Mouse (Mus musculus) bone marrow, adult 2 months (tissue): Measurements from ENCODE around the gene Parp2.

Experiments
- CTCF ChIP-seq: fragments of 200-500 bp; IDR thresholded peaks from 2 replicates; pipeline ENCODE4 v1.5.1; 2011; ENCODE audit warnings: low read length, control low read depth; ENCODE audit not compliant: control insufficient read depth, insufficient read depth
- POLR2A ChIP-seq: fragments of 200-500 bp; IDR thresholded peaks from 2 replicates; pipeline ENCODE4 v1.6.1; 2011; ENCODE audit warnings: low read depth, mild to moderate bottlenecking, control low read depth, low read length, borderline replicate concordance; ENCODE audit not compliant: control insufficient read depth

- TF ChIP-seq POLR2A (no peak), CTCF (no peak)
These were observed 23.0 kb upstream of the Parp2 start for GRCm38 (mm10) chr14:50784391-50785250.
